Comparison of ENCODE assay signal across 33 mouse cellular contexts in genomic region chr11:106480530-106480885, GRCm38 (mm10). TPM values are rescaled to one million over a fixed set of nuclear protein-coding genes. Genes with fewer than 3 reads are reported as not detected.
DNase-seq lines count a peak whose midpoint lies in the region; ATAC-seq and TF ChIP-seq lines count a peak whose summit lies in the region.
"Had no signal": no experiment of that assay in that cellular context is flagged by ENCODE, and none has a peak within 500 bp of the region (broad histone marks: within the 10 kb centered on the region; RNA-seq: fewer than 3 reads in every experiment).

No protein-coding gene starts in this region.

- no peak for TF ChIP-seq CTCF in liver, adult 2 months (IDR thresholded peaks at IDR 0.05; ENCODE audit: low read depth, low read length)
- TF ChIP-seq CTCF in C2C12 (IDR thresholded peaks at IDR 0.05; ENCODE audit: control insufficient read depth, insufficient read depth, insufficient read length), result no peak

- H3K27ac ChIP-seq in liver, adult 2 months (replicated peaks; ENCODE audit: insufficient read depth, low read depth, low read length), result peak overlapping the region; percentile 54
- H3K27ac ChIP-seq in liver, embryonic 11.5 days (ENCODE audit: low read depth, low read length), result no peak overlapping the region
- H3K27ac ChIP-seq: embryonic facial prominence, embryonic 12.5 days; hindbrain, embryonic 10.5 days; hindbrain, embryonic 15.5 days; left cerebral cortex, adult 2 months; limb, embryonic 13.5 days; liver, embryonic 14.5 days; lung, embryonic 15.5 days had no signal

- intact Hi-C loops in heart, postnatal 10 days (cut with DNase I), result no loop called here
- intact Hi-C loops in heart, postnatal 14 days (cut with DNase I), result no loop called here

- H3K79me3 ChIP-seq in C2C12 (ENCODE audit: low read depth), result peaks cover 73% of the 10 kb centered on the region

- no peak for ATAC-seq in liver, embryonic 11.5 days (replicated peaks; ENCODE audit: low FRiP score)
- peak; percentile 70 for ATAC-seq in granulocyte monocyte progenitor cell, adult 5-6 weeks (replicated peaks; ENCODE audit: poor library complexity, severe bottlenecking)
- ATAC-seq: activated CD4-positive, CD25-positive, alpha-beta regulatory T cell, adult 4 months; CD4-positive, CD25-positive, alpha-beta regulatory T cell, adult 4 months; forebrain, embryonic 14.5 days; inflammation-experienced regulatory T-cells, adult 6 months; midbrain, embryonic 16.5 days had no signal

- H3K36me3 ChIP-seq in liver, adult 2 months (ENCODE audit: control insufficient read depth, insufficient read depth, low read length), result peaks cover 2% of the 10 kb centered on the region; the same call in 1 of the 2 replicates
- H3K36me3 ChIP-seq in liver, embryonic 11.5 days (ENCODE audit: control insufficient read depth, insufficient read depth, low read length), result no peaks in the 10 kb centered on the region
- H3K36me3 ChIP-seq in C2C12 (ENCODE audit: control insufficient read depth, insufficient read depth) (peaks cover 4% of the 10 kb centered on the region), myocyte (ENCODE audit: control insufficient read depth, insufficient read depth) (no peaks in the 10 kb centered on the region)
- H3K36me3 ChIP-seq: embryonic facial prominence, embryonic 12.5 days; heart, embryonic 12.5 days; hindbrain, embryonic 10.5 days; hindbrain, embryonic 15.5 days; limb, embryonic 13.5 days; lung, embryonic 15.5 days had no signal

- H3K9me3 ChIP-seq in liver, embryonic 11.5 days (ENCODE audit: control insufficient read depth, low read length), result no peaks in the 10 kb centered on the region
- H3K9me3 ChIP-seq: embryonic facial prominence, embryonic 12.5 days; heart, embryonic 12.5 days; hindbrain, embryonic 10.5 days; hindbrain, embryonic 15.5 days; limb, embryonic 13.5 days; lung, embryonic 15.5 days had no signal

- peaks cover 42% of the 10 kb centered on the region for H3K4me1 ChIP-seq in liver, adult 2 months (ENCODE audit: control insufficient read depth, insufficient read depth, low read length)
- peaks cover 18% of the 10 kb centered on the region for H3K4me1 ChIP-seq in liver, embryonic 11.5 days (replicated peaks; ENCODE audit: control insufficient read depth, insufficient read depth, low read length)
- H3K4me1 ChIP-seq: embryonic facial prominence, embryonic 12.5 days; hindbrain, embryonic 10.5 days; hindbrain, embryonic 15.5 days had no signal

- no peak for TF ChIP-seq POLR2A in liver, adult 2 months (IDR thresholded peaks at IDR 0.05; ENCODE audit: extremely low read depth, insufficient read depth, low read length)
- TF ChIP-seq POLR2A in myocyte (IDR thresholded peaks at IDR 0.05; ENCODE audit: insufficient read length, low read depth), result no peak

- H3K4me3 ChIP-seq in liver, adult 2 months (ENCODE audit: insufficient read depth, low read depth, low read length), result no peak overlapping the region
- H3K4me3 ChIP-seq in liver, embryonic 11.5 days (ENCODE audit: low read depth, low read length), result no peak overlapping the region
- H3K4me3 ChIP-seq in C2C12 (ENCODE audit: insufficient read depth, poor library complexity, severe bottlenecking) (no peak overlapping the region), myocyte (no peak overlapping the region)
- H3K4me3 ChIP-seq: embryonic facial prominence, embryonic 12.5 days; heart, embryonic 12.5 days; hindbrain, embryonic 10.5 days; hindbrain, embryonic 15.5 days; left cerebral cortex, adult 2 months; limb, embryonic 13.5 days; lung, embryonic 15.5 days had no signal

- no peaks in the 10 kb centered on the region for H3K27me3 ChIP-seq in liver, adult 2 months (ENCODE audit: control insufficient read depth, insufficient read depth, low read length)
- no peaks in the 10 kb centered on the region for H3K27me3 ChIP-seq in liver, embryonic 11.5 days (replicated peaks; ENCODE audit: control insufficient read depth, insufficient read depth, low read length)
- no peaks in the 10 kb centered on the region for H3K27me3 ChIP-seq in C2C12 (ENCODE audit: control insufficient read depth, insufficient read depth, insufficient read length)
- no peaks in the 10 kb centered on the region for H3K27me3 ChIP-seq in myocyte (ENCODE audit: control insufficient read depth, insufficient read depth, insufficient read length)
- H3K27me3 ChIP-seq: embryonic facial prominence, embryonic 12.5 days; heart, embryonic 12.5 days; hindbrain, embryonic 15.5 days; limb, embryonic 13.5 days; lung, embryonic 15.5 days had no signal

- H3K9ac ChIP-seq in liver, adult 2 months (ENCODE audit: low read depth, low read length), result no peak overlapping the region
- H3K9ac ChIP-seq in liver, embryonic 11.5 days (ENCODE audit: low read depth, low read length), result no peak overlapping the region
- H3K9ac ChIP-seq: embryonic facial prominence, embryonic 12.5 days; heart, embryonic 12.5 days; hindbrain, embryonic 15.5 days; limb, embryonic 13.5 days; liver, embryonic 14.5 days; lung, embryonic 15.5 days had no signal

- DNase-seq in liver, adult 2 months (ENCODE audit: extremely low read depth, low read depth, low spot score), result peak; percentile 85
- DNase-seq in liver, embryonic 11.5 days (ENCODE audit: low spot score), result no peak
- no peak for DNase-seq in neural tube, embryonic 10.5 days (ENCODE audit: extremely low spot score, low spot score)
- no peak for DNase-seq in heart, postnatal 10 days
- no peak for DNase-seq in heart, postnatal 14 days
- DNase-seq: adrenal gland, adult 2 months; cerebellum, adult 9-10 months; cerebellum, postnatal 36 days; embryo, embryonic 11 days; gastrocnemius, postnatal 25 days; heart, adult 18-20 months; kidney, adult 11 months; kidney, postnatal 14 days; lung, postnatal 36 days; retina, postnatal 1 day; right cerebral cortex, postnatal 14 days; thymus, postnatal 25 days had no signal

- no peak overlapping the region for H3ac ChIP-seq in C2C12 (ENCODE audit: control insufficient read depth, insufficient read length, low read depth)
- no peak overlapping the region for H3ac ChIP-seq in myocyte (ENCODE audit: control insufficient read depth, insufficient read length)

- H3K79me2 ChIP-seq in liver, adult 2 months (ENCODE audit: control insufficient read depth, insufficient read depth, low read length), result peaks cover 47% of the 10 kb centered on the region
- H3K79me2 ChIP-seq in C2C12 (ENCODE audit: control insufficient read depth, insufficient read depth) (peaks cover 96% of the 10 kb centered on the region), myocyte (ENCODE audit: control insufficient read depth, insufficient read depth) (peaks cover 99% of the 10 kb centered on the region)

- WGBS in liver, adult 2 months, result 8% methylated on average over 3 of the region's 3 CpGs
- WGBS in liver, embryonic 11.5 days, result 68% methylated on average over 3 of the region's 3 CpGs

- no peak overlapping the region for H3K4me2 ChIP-seq in liver, embryonic 11.5 days
- H3K4me2 ChIP-seq in myocyte (ENCODE audit: low read depth), result peak overlapping the region; percentile 74
- H3K4me2 ChIP-seq: embryonic facial prominence, embryonic 12.5 days; heart, embryonic 12.5 days; hindbrain, embryonic 15.5 days; limb, embryonic 13.5 days; lung, embryonic 15.5 days had no signal

TF ChIP-seq in C2C12, 6 proteins besides CTCF, POLR2A, EP300 and RAD21:
- TF ChIP-seq MYOG (IDR thresholded peaks at IDR 0.05; ENCODE audit: control insufficient read depth, extremely low read depth, insufficient read length), result no peak
- TF ChIP-seq CEBPB (IDR thresholded peaks at IDR 0.05; ENCODE audit: low read depth), result peak; percentile 97
TF ChIP-seq in C2C12: peak in this region for 1.

TF ChIP-seq in myocyte, 11 proteins besides CTCF, POLR2A, EP300 and RAD21:
- no peak for TF ChIP-seq MYOD1 (IDR thresholded peaks at IDR 0.05; ENCODE audit: control insufficient read depth in 1 of 3, insufficient read length in 2 of 3, low read depth in 2 of 3)
- TF ChIP-seq CEBPB (IDR thresholded peaks at IDR 0.05; ENCODE audit: insufficient read depth, poor library complexity, severe bottlenecking), result peak; percentile 95

RNA-seq across cellular contexts. Expression of gene Ern1, which starts 7.1 kb away (rescaled TPM):
- total RNA-seq in liver, adult 2 months (2014; rRNA removed), result 18.2 and 24.1 TPM in 2 replicates
- 36.3 and 52.8 TPM in 2 replicates for polyA plus RNA-seq in liver, adult 2 months (2012; rRNA removed)
- polyA plus RNA-seq in liver, embryonic 11.5 days (2014; fragmentation: Nextera tagmentation; extraction: Ambion mirVana), result 6.3 and 7.5 TPM in 2 replicates
- polyA plus RNA-seq in C2C12 (2012; fragmentation: generic; extraction: Trizol) (6.0 TPM), myocyte (2012; fragmentation: generic; extraction: Trizol) (20.4 TPM)
- total RNA-seq in granulocyte monocyte progenitor cell, adult 5-6 weeks (2014; fragmentation: Nextera tagmentation), result 81.3 and 84.3 TPM in 2 replicates
- 63.3 and 67.0 TPM in 2 replicates for total RNA-seq in granulocyte monocyte progenitor cell, adult 5-6 weeks (2017)
- total RNA-seq in heart, postnatal 10 days (2021), result 10 to 100 TPM in 1 of 2 experiments, 1 to 10 TPM in 1; 8.9 to 10.5 TPM
- 10 to 100 TPM in 1 of 2 experiments, 1 to 10 TPM in 1; 9.9 to 10.9 TPM for total RNA-seq in heart, postnatal 14 days (2021)
